Mouse (Mus musculus): ENCODE measurements at regions not wholly inside any gene's neighbourhood (a gene's known extent, or its start where the extent isn't known, plus 50 kb on each side); places are given as distances from the start of the nearest gene placed in this dataset.
A peak's percentile ranks its signal among the peaks of the same experiment; 100 is the strongest.

DNA sequence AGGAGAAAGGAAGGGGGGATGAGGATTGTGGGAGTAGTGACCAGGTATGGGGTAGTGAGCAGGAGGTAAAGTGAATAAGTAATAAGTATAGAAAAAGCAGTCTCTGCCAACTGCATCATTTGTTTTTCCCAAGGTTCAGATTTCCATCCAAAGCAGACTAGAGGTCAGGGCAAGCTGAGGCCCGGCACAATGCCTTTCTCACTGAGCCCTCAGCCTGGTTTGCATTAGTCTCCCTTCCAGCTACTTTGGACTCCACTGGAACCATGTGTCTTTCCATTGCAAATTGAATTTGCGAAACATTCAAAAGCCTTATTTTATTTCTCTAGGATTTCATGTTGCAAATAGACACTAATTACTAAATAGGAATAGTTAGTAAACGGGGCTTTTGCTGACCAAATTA, 124.7 kb upstream of the Tnc start:
- no peak for ATAC-seq
- Histone ChIP-seq H3K9me3 (replicated peaks; ENCODE audit: control insufficient read depth, low read length, poor library complexity, severe bottlenecking) (no peaks in the 10 kb centered on the region), H3K27ac (ENCODE audit: low read length) (no peak overlapping the region), H3K9ac (ENCODE audit: low read depth, low read length) (no peak overlapping the region), H3K4me1 (ENCODE audit: control insufficient read depth, insufficient read depth, low read length) (no peaks in the 10 kb centered on the region), H3K4me3 (ENCODE audit: low read depth, low read length) (no peak overlapping the region), H3K36me3 (ENCODE audit: control insufficient read depth, insufficient read depth, low read length) (no peaks in the 10 kb centered on the region), H3K4me2 (ENCODE audit: low read length) (no peak overlapping the region), H3K27me3 (ENCODE audit: control insufficient read depth, insufficient read depth, low read depth, low read length) (no peaks in the 10 kb centered on the region)
- WGBS: 92% methylated on average over 3 of the region's 3 CpGs

DNA sequence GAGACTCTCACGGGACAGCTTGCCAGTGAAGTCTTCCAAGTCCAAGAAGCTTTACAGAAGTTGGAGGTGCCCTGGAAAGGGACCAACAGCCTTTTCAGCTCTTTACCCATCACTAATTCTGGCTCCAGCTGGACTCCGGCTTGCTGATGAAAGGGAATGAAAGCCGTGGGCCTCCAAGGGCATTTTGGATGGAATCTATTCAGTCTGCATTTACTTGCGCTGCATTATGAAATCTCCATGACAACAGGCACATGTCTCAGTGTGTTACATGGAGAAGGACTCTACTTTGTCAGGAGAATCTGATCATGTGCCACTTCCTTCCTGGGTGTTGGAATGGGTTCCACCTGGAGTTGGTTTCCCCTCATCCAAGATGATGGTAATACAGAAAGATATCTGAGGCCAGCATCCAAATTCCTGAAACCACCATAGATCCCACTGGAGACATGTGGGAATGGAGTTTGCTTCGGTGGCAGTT, 102.2 kb upstream of the Tnc start:
- Histone ChIP-seq H3K27me3 (ENCODE audit: control insufficient read depth, insufficient read depth, low read depth, low read length) (no peaks in the 10 kb centered on the region), H3K36me3 (ENCODE audit: control insufficient read depth, insufficient read depth, low read length) (no peaks in the 10 kb centered on the region), H3K9me3 (replicated peaks; ENCODE audit: control insufficient read depth, low read length, poor library complexity, severe bottlenecking) (no peaks in the 10 kb centered on the region), H3K27ac (ENCODE audit: low read length) (peak overlapping the region; percentile 38; the same call in 1 of the 2 replicates), H3K9ac (ENCODE audit: low read depth, low read length) (no peak overlapping the region), H3K4me2 (ENCODE audit: low read length) (no peak overlapping the region), H3K4me1 (ENCODE audit: control insufficient read depth, insufficient read depth, low read length) (peaks cover 5% of the 10 kb centered on the region), H3K4me3 (ENCODE audit: low read depth, low read length) (no peak overlapping the region)
- WGBS: 26% methylated on average over 5 of the region's 5 CpGs
- peak; percentile 92 for ATAC-seq

DNA sequence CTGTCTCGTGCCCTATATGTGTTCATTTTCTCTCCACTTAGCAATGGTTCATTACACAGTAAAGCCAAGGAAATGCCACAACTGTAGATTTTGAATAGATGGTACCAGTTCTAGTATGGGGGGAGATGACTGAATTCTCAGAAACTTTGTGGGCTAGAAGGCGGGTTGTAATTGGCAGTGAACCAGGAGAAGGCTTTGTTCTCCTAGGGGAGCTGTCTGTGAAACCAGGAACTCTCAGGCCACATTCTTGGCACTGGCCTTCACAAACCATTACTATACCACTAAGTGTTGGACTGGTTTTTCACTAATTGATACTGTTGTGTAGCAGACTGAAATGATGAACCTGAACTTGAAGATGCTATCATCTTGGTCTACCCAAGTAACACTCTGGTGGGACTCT, 99.1 kb upstream of the Tnc start:
- H3K27ac ChIP-seq (ENCODE audit: low read length): no peak overlapping the region
- H3K36me3 ChIP-seq (ENCODE audit: control insufficient read depth, insufficient read depth, low read length): no peaks in the 10 kb centered on the region
- no peaks in the 10 kb centered on the region for H3K27me3 ChIP-seq (ENCODE audit: control insufficient read depth, insufficient read depth, low read depth, low read length)
- no peak overlapping the region for H3K4me3 ChIP-seq (ENCODE audit: low read depth, low read length)
- no peaks in the 10 kb centered on the region for H3K9me3 ChIP-seq (replicated peaks; ENCODE audit: control insufficient read depth, low read length, poor library complexity, severe bottlenecking)
- 75% methylated on average over 2 of the region's 2 CpGs for WGBS
- no peak overlapping the region for H3K9ac ChIP-seq (ENCODE audit: low read depth, low read length)
- H3K4me2 ChIP-seq (ENCODE audit: low read length): no peak overlapping the region
- no peak for ATAC-seq
- peaks cover 5% of the 10 kb centered on the region for H3K4me1 ChIP-seq (ENCODE audit: control insufficient read depth, insufficient read depth, low read length)

DNA sequence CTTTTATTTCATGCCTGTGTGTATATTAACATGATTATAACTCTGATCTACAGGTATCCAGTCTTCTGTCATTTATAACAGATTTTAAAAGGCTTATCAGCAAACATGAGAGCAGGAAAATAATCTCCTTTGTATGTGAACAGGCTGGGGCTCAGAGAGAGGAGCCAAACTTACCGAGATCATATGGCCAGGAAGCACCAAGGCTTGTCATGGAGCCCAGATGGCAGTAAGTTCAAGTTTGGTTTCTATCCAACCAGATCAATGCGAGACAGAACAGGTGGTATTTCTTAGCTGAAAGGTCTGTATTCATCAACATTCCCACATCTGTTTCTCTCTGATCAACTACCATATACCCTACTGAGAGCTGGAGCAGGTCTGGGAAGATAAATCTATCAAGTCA, 96.1 kb upstream of the Tnc start:
- ATAC-seq: no peak
- H3K4me2 ChIP-seq (ENCODE audit: low read length): no peak overlapping the region
- no peak overlapping the region for H3K9ac ChIP-seq (ENCODE audit: low read depth, low read length)
- no peak overlapping the region for H3K27ac ChIP-seq (ENCODE audit: low read length)
- no peaks in the 10 kb centered on the region for H3K36me3 ChIP-seq (ENCODE audit: control insufficient read depth, insufficient read depth, low read length)
- 83% methylated on average over 2 of the region's 2 CpGs for WGBS
- no peaks in the 10 kb centered on the region for H3K27me3 ChIP-seq (ENCODE audit: control insufficient read depth, insufficient read depth, low read depth, low read length)
- no peaks in the 10 kb centered on the region for H3K4me1 ChIP-seq (ENCODE audit: control insufficient read depth, insufficient read depth, low read length)
- no peak overlapping the region for H3K4me3 ChIP-seq (ENCODE audit: low read depth, low read length)
- H3K9me3 ChIP-seq (replicated peaks; ENCODE audit: control insufficient read depth, low read length, poor library complexity, severe bottlenecking): no peaks in the 10 kb centered on the region

DNA sequence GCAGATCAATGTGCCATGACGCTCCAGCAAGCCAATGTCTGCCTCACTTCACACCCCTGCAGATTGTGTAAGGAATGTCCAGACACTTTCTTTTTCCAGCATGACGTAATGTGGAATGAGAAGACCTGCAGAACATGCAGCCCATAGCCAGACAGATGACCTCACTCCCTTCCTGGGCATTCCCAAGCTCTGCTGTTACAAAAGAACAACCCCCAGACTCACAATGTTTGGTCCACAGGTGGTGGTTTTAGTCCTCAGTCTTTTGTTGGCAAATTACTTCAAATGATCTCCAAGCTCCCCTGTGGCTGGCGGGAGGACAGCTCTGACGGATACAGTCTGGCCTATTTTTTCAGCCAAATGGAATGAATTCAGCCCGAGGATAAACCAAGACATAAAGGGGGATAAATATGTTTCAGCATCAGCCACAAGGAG, 95.6 kb upstream of the Tnc start:
- H3K27me3 ChIP-seq (ENCODE audit: control insufficient read depth, insufficient read depth, low read depth, low read length): no peaks in the 10 kb centered on the region
- H3K27ac ChIP-seq (ENCODE audit: low read length): no peak overlapping the region
- H3K9me3 ChIP-seq (replicated peaks; ENCODE audit: control insufficient read depth, low read length, poor library complexity, severe bottlenecking): no peaks in the 10 kb centered on the region
- WGBS: 50% methylated on average over 5 of the region's 5 CpGs
- no peak overlapping the region for H3K4me3 ChIP-seq (ENCODE audit: low read depth, low read length)
- H3K36me3 ChIP-seq (ENCODE audit: control insufficient read depth, insufficient read depth, low read length): no peaks in the 10 kb centered on the region
- no peak overlapping the region for H3K9ac ChIP-seq (ENCODE audit: low read depth, low read length)
- no peaks in the 10 kb centered on the region for H3K4me1 ChIP-seq (ENCODE audit: control insufficient read depth, insufficient read depth, low read length)
- H3K4me2 ChIP-seq (ENCODE audit: low read length): no peak overlapping the region
- peak; percentile 39; the same call in 1 of the 2 replicates for ATAC-seq

DNA sequence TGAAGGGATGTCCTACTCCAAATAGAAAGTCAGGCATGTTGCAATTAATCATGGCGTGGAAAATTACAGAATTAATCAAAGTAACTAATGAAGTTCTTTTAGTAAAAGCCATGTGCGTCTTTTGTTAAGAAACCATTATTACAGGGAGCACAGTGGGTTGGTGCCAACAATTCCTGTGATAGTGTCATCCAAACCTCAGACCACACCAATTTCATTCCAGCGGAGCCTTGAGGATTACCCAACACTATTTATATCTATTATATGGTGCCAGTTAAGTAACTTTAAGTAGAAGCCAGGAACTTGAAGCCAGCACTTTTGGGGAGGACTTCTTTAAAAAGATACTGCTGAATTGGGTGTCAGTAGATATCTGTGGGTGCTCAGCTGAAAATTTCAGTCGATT, 93.0 kb upstream of the Tnc start:
- no peak overlapping the region for H3K4me2 ChIP-seq (ENCODE audit: low read length)
- no peaks in the 10 kb centered on the region for H3K36me3 ChIP-seq (ENCODE audit: control insufficient read depth, insufficient read depth, low read length)
- H3K27me3 ChIP-seq (ENCODE audit: control insufficient read depth, insufficient read depth, low read depth, low read length): no peaks in the 10 kb centered on the region
- H3K9ac ChIP-seq (ENCODE audit: low read depth, low read length): no peak overlapping the region
- 91% methylated on average over 4 of the region's 4 CpGs for WGBS
- no peak for ATAC-seq
- no peaks in the 10 kb centered on the region for H3K9me3 ChIP-seq (replicated peaks; ENCODE audit: control insufficient read depth, low read length, poor library complexity, severe bottlenecking)
- no peak overlapping the region for H3K4me3 ChIP-seq (ENCODE audit: low read depth, low read length)
- no peaks in the 10 kb centered on the region for H3K4me1 ChIP-seq (ENCODE audit: control insufficient read depth, insufficient read depth, low read length)
- no peak overlapping the region for H3K27ac ChIP-seq (ENCODE audit: low read length)

DNA sequence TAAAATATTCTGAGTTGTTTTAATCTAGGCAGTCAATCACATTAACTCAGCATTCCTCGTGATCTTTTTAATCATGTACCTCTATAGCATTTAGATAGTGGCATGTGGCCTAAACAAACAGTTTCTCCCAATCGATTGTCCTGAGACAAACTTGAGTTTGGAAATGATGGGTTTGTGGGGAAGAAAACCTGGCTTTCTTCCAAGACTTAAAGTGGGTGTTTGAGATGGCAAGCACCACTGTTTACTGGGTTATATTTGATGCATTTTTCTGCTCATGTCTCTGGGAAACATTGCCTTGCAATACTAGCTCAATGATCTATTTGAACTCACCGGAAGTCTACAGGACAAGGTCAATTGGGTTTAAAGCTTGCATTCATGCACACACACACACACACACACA, 88.2 kb upstream of the Tnc start:
- no peak for ATAC-seq
- WGBS: 79% methylated on average over 3 of the region's 3 CpGs
- Histone ChIP-seq H3K9me3 (replicated peaks; ENCODE audit: control insufficient read depth, low read length, poor library complexity, severe bottlenecking) (no peaks in the 10 kb centered on the region), H3K9ac (ENCODE audit: low read depth, low read length) (no peak overlapping the region), H3K4me1 (ENCODE audit: control insufficient read depth, insufficient read depth, low read length) (no peaks in the 10 kb centered on the region), H3K4me2 (ENCODE audit: low read length) (no peak overlapping the region), H3K4me3 (ENCODE audit: low read depth, low read length) (no peak overlapping the region), H3K27ac (ENCODE audit: low read length) (no peak overlapping the region), H3K36me3 (ENCODE audit: control insufficient read depth, insufficient read depth, low read length) (no peaks in the 10 kb centered on the region), H3K27me3 (ENCODE audit: control insufficient read depth, insufficient read depth, low read depth, low read length) (no peaks in the 10 kb centered on the region)

DNA sequence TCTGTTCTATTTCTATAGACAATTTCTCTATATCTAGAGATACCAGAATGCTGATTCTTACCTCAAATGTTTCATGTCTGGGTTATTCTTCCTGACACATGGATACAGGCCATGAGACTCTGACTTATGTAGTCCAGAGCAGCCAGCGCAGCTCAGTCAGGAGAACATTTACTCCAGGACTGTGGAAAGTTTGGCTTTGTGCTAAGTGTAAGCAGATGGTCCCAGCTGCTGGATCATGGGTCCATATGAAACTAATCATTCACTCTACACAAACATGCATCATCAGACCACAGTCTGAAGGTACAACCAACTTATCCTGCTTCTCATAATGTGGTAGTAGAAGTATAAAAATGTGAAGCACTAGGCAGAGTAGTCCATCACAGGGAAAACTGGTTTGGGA, 82.5 kb upstream of the Tnc start:
- no peaks in the 10 kb centered on the region for H3K27me3 ChIP-seq (ENCODE audit: control insufficient read depth, insufficient read depth, low read depth, low read length)
- H3K4me2 ChIP-seq (ENCODE audit: low read length): no peak overlapping the region
- no peak overlapping the region for H3K27ac ChIP-seq (ENCODE audit: low read length)
- no peaks in the 10 kb centered on the region for H3K9me3 ChIP-seq (replicated peaks; ENCODE audit: control insufficient read depth, low read length, poor library complexity, severe bottlenecking)
- WGBS: 95% methylated on average over 1 of the region's 1 CpGs
- no peak for ATAC-seq
- H3K36me3 ChIP-seq (ENCODE audit: control insufficient read depth, insufficient read depth, low read length): no peaks in the 10 kb centered on the region
- no peaks in the 10 kb centered on the region for H3K4me1 ChIP-seq (ENCODE audit: control insufficient read depth, insufficient read depth, low read length)
- no peak overlapping the region for H3K9ac ChIP-seq (ENCODE audit: low read depth, low read length)
- H3K4me3 ChIP-seq (ENCODE audit: low read depth, low read length): no peak overlapping the region

DNA sequence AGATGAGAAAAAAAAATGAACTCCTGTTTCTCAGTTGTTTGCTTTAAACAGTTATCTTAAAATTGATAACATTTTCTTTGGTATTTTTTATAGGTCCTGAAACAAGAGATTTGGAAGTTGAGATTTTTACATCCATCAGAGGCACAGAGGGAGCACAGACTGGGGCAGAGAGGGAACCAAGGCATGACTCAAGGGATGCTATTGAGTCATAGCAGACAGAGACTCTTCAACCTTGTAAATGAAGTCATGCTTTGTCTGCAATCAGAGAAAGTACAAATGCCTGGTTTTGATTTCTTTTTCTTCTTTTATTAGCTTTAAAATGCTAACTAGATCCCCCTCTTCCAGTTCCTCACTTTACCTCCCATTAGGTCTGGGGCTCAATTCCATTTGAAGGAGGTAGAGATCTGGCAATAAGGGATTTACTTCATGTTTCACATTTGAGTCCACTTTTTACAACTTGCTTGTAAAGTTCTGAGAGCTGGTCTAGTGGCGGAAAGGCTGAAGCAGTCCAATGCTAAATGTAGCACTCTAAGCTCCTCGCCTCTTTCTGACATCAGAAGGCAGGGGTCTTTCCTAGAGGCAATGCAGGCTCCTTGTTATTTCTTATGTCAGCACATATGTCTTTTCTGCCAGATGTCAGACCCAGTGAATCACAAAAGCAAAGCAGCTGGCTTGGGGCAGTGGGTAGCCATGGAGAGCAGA, 77.7 kb upstream of the Tnc start:
- no peak overlapping the region for H3K4me2 ChIP-seq (ENCODE audit: low read length)
- no peak for ATAC-seq
- no peak overlapping the region for H3K4me3 ChIP-seq (ENCODE audit: low read depth, low read length)
- H3K4me1 ChIP-seq (ENCODE audit: control insufficient read depth, insufficient read depth, low read length): no peaks in the 10 kb centered on the region
- H3K9me3 ChIP-seq (replicated peaks; ENCODE audit: control insufficient read depth, low read length, poor library complexity, severe bottlenecking): no peaks in the 10 kb centered on the region
- H3K27ac ChIP-seq (ENCODE audit: low read length): no peak overlapping the region
- H3K27me3 ChIP-seq (ENCODE audit: control insufficient read depth, insufficient read depth, low read depth, low read length): no peaks in the 10 kb centered on the region
- WGBS: 81% methylated on average over 2 of the region's 2 CpGs
- no peak overlapping the region for H3K9ac ChIP-seq (ENCODE audit: low read depth, low read length)
- H3K36me3 ChIP-seq (ENCODE audit: control insufficient read depth, insufficient read depth, low read length): no peaks in the 10 kb centered on the region
